Mouse (Mus musculus) erythroblast, embryonic 14.5 days (primary cell): ENCODE results near the gene Amdhd2. TPM values are rescaled to one million over a fixed set of nuclear protein-coding genes. Genes with fewer than 3 reads are reported as not detected.

Experiments used
- H3K27me3 ChIP-seq: 2 replicates; pipeline ENCODE4 v1.6.1; 2012; ENCODE audit warnings: inconsistent platforms; ENCODE audit not compliant: control insufficient read depth
- H3K36me3 ChIP-seq: 2 replicates; pipeline ENCODE4 v1.6.1; 2012; ENCODE audit warnings: mild to moderate bottlenecking, inconsistent platforms; ENCODE audit not compliant: control insufficient read depth
- H3K4me1 ChIP-seq: 2 replicates; pipeline ENCODE4 v1.6.1; 2012; ENCODE audit warnings: inconsistent platforms; ENCODE audit not compliant: control insufficient read depth
- H3K4me3 ChIP-seq: replicated peaks from 2 replicates; pipeline ENCODE3; 2012; ENCODE audit warnings: moderate library complexity, mild to moderate bottlenecking, inconsistent platforms
- H3K9me3 ChIP-seq: 2 replicates; pipeline ENCODE4 v1.6.1; 2012; ENCODE audit warnings: low read length, inconsistent platforms, mixed read lengths; ENCODE audit not compliant: control insufficient read depth
- GATA1 ChIP-seq: IDR thresholded peaks from 2 replicates; pipeline ENCODE4 v1.6.1; 2012; ENCODE audit warnings: low read length, inconsistent platforms, mixed read lengths
- TAL1 ChIP-seq: IDR thresholded peaks from 3 replicates; pipeline ENCODE4 v1.6.1; 2012; ENCODE audit warnings: low read length, inconsistent platforms, mixed read lengths
- polyA plus RNA-seq: library from polyadenylated mRNA; stranded (reverse); fragments of >175 nt; gene quantifications from 2 replicates; pipeline ENCODE4 v1.2.3, GENCODE M21; 2012

The Amdhd2 gene
- polyA plus RNA-seq, 1 experiment = 9.1 TPM

GRCm38 (mm10) chr17:24164566-24165259 is 1.1 kb upstream of the Amdhd2 start:
- H3K36me3 ChIP-seq = peaks cover 42% of the 10 kb centered on the region

GRCm38 (mm10) chr17:24162584-24163175 is 886 bp downstream of the Amdhd2 start:
- Histone ChIP-seq H3K4me3 (peak overlapping the region; percentile 80), H3K9me3 (no peaks in the 10 kb centered on the region), H3K36me3 (peaks cover 37% of the 10 kb centered on the region), H3K4me1 (peaks cover 55% of the 10 kb centered on the region), H3K27me3 (no peaks in the 10 kb centered on the region)
- TF ChIP-seq GATA1 (no peak), TAL1 (no peak)

More at GRCm38 (mm10) chr17:24164566-24165259, 1.1 kb upstream of the Amdhd2 start:
- no peaks in the 10 kb centered on the region for H3K27me3 ChIP-seq
- TF ChIP-seq TAL1 = no peak
- TF ChIP-seq GATA1 = no peak
- no peak overlapping the region for H3K4me3 ChIP-seq
- peaks cover 61% of the 10 kb centered on the region for H3K4me1 ChIP-seq
- H3K9me3 ChIP-seq = no peaks in the 10 kb centered on the region

GRCm38 (mm10) chr17:24161466-24161865 is 2.1 kb downstream of the Amdhd2 start:
- Histone ChIP-seq H3K9me3 (no peaks in the 10 kb centered on the region), H3K4me3 (no peak overlapping the region), H3K36me3 (peaks cover 34% of the 10 kb centered on the region), H3K4me1 (peaks cover 49% of the 10 kb centered on the region), H3K27me3 (no peaks in the 10 kb centered on the region)
- TF ChIP-seq GATA1 (no peak), TAL1 (no peak)

- Histone ChIP-seq H3K27me3 (no peaks in the 10 kb centered on the region), H3K9me3 (no peaks in the 10 kb centered on the region), H3K4me1 (peaks cover 49% of the 10 kb centered on the region), H3K36me3 (peaks cover 30% of the 10 kb centered on the region), H3K4me3 (no peak overlapping the region)
- TF ChIP-seq TAL1 = no peak
- no peak for TF ChIP-seq GATA1
Observed at GRCm38 (mm10) chr17:24157526-24157925, 6.0 kb downstream of the Amdhd2 start.

- Histone ChIP-seq H3K4me3 (no peak overlapping the region), H3K36me3 (peaks cover 30% of the 10 kb centered on the region), H3K4me1 (peaks cover 49% of the 10 kb centered on the region), H3K27me3 (no peaks in the 10 kb centered on the region), H3K9me3 (no peaks in the 10 kb centered on the region)
- TF ChIP-seq TAL1 (no peak), GATA1 (no peak)
Observed at GRCm38 (mm10) chr17:24157121-24157520, 6.4 kb downstream of the Amdhd2 start.

GRCm38 (mm10) chr17:24156394-24156793 is 7.2 kb downstream of the Amdhd2 start:
- no peaks in the 10 kb centered on the region for H3K27me3 ChIP-seq
- H3K9me3 ChIP-seq = no peaks in the 10 kb centered on the region
- TF ChIP-seq TAL1 (no peak), GATA1 (no peak)
- H3K36me3 ChIP-seq = peaks cover 30% of the 10 kb centered on the region
- no peak overlapping the region for H3K4me3 ChIP-seq
- peaks cover 49% of the 10 kb centered on the region for H3K4me1 ChIP-seq

GRCm38 (mm10) chr17:24155742-24156141 is 7.8 kb downstream of the Amdhd2 start:
- Histone ChIP-seq H3K36me3 (peaks cover 30% of the 10 kb centered on the region), H3K4me1 (peaks cover 53% of the 10 kb centered on the region), H3K4me3 (no peak overlapping the region), H3K9me3 (no peaks in the 10 kb centered on the region), H3K27me3 (no peaks in the 10 kb centered on the region)
- no peak for TF ChIP-seq GATA1
- TF ChIP-seq TAL1 = no peak

- no peak for TF ChIP-seq GATA1
- no peak for TF ChIP-seq TAL1
- peaks cover 55% of the 10 kb centered on the region for H3K4me1 ChIP-seq
- peaks cover 30% of the 10 kb centered on the region for H3K36me3 ChIP-seq
- no peaks in the 10 kb centered on the region for H3K27me3 ChIP-seq
- H3K4me3 ChIP-seq = no peak overlapping the region
- H3K9me3 ChIP-seq = no peaks in the 10 kb centered on the region
Observed at GRCm38 (mm10) chr17:24154463-24154862, 9.1 kb downstream of the Amdhd2 start.

GRCm38 (mm10) chr17:24151890-24152563 is 11.5 kb downstream of the Amdhd2 start:
- H3K9me3 ChIP-seq = no peaks in the 10 kb centered on the region
- no peaks in the 10 kb centered on the region for H3K27me3 ChIP-seq
- H3K4me1 ChIP-seq = peaks cover 46% of the 10 kb centered on the region
- H3K4me3 ChIP-seq = peak overlapping the region; percentile 67
- H3K36me3 ChIP-seq = peaks cover 18% of the 10 kb centered on the region
- TF ChIP-seq TAL1 = no peak
- no peak for TF ChIP-seq GATA1
